Mouse (Mus musculus) heart, postnatal 36 days (tissue): Measurements from ENCODE around the gene Ddx52. TPM values are rescaled to one million over a fixed set of nuclear protein-coding genes. Genes with fewer than 3 reads are reported as not detected.

Experiments used
- DNase-seq, 2 experiments: peaks; one replicate each; pipeline ENCODE4 v3.0.0; 2021 to 2022
- intact Hi-C: fragments of 180-260 bp; cut with DNase I; formaldehyde crosslinking; loops from one replicate; pipeline ENCODE4 v1.15.1; 2025
- total RNA-seq, 2 experiments: library from RNA; stranded (reverse); gene quantifications; 2 replicates each; pipeline ENCODE4 v1.2.3; 2021

The Ddx52 gene
- 10 to 100 TPM; 10.9 to 12.6 TPM for total RNA-seq

- DNase-seq: peak; percentile 86 to 88
- intact Hi-C loops: loop anchor here (2.0 kb wide), 1 partner anchor 21 kb away; no protein-coding TSS in a partner anchor
Observed at GRCm38 (mm10) chr11:83941950-83942840, at the start of gene Ddx52. Gene Ddx52, plus strand, starts transcription at chr11:83942062.

- no peak for DNase-seq
- intact Hi-C loops: no loop called here
Observed at GRCm38 (mm10) chr11:83893325-83893724, 48.5 kb upstream of the Ddx52 start.

GRCm38 (mm10) chr11:83896430-83897410, 45.1 kb upstream of the Ddx52 start:
- no peak for DNase-seq
- intact Hi-C loops: no loop called here

DNA sequence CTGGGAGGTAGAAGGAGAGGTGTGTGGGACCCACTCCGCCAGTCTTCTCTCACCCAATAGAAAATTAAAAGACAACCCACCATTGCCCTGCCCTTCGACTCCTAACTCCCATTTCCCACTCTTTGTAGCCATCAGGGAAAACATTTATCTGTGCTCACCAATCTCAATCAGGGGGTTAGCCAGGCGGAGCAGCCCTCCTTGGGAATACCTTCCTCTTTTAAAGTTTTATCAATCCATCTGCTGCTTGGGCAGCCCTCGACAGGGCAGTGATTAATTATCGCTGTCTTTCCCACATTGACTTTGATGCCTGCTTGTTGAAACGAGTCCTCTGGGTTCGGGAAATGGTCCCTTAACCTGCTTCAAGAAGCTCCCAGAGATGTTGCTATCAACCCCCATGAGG, 44.3 kb upstream of the Ddx52 start:
- intact Hi-C loops: no loop called here
- DNase-seq: no peak

DNA sequence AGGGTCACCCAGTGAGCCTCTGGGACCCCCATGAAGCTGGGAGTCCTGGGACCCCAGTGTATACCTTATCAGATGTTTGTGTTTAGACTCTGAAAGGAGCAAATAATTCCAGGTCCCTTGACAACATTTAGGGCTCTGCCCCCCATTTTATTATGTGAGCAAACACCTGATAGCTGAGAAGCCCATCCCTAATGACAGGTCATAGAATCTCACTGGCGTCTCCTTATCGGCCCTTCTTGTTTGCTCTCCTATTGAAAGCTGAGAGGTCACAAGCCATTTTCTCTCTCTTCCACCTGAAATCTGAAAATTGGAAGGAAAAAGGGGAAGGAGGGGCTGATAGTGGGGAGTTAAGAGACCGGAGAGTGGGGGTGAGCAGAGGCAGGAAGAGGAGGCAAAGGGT, 39.0 kb upstream of the Ddx52 start:
- intact Hi-C loops: no loop called here
- DNase-seq: no peak

- no peak for DNase-seq
- intact Hi-C loops: no loop called here
Observed at GRCm38 (mm10) chr11:83905756-83906155, 36.1 kb upstream of the Ddx52 start.

- DNase-seq: no peak
- intact Hi-C loops: no loop called here
Observed at GRCm38 (mm10) chr11:83908376-83908775, 33.5 kb upstream of the Ddx52 start.

DNA sequence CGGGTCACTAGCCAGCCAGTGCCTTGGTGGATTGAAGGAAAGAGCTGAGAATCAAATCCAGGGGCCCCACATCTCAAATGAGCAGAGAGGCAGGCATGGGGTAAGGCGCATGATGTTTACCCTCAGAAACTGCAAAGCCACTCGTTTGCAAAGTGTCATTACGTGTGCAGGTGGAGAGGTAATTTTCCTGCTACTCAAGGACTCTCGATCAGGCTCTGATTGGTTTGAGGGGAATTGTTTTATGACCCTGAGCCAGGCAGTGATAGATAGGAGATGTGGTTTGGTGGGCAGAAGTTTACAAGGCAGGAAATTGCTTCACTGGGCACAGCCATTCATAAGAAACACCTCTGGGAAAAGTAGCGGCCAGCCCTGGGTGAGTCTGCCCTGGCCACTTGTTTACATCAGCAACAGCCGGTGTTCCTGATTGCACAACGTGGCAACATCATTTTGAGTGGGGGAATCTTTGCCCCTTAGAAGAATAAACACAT, 28.0 kb upstream of the Ddx52 start:
- DNase-seq: no peak
- intact Hi-C loops: no loop called here

DNA sequence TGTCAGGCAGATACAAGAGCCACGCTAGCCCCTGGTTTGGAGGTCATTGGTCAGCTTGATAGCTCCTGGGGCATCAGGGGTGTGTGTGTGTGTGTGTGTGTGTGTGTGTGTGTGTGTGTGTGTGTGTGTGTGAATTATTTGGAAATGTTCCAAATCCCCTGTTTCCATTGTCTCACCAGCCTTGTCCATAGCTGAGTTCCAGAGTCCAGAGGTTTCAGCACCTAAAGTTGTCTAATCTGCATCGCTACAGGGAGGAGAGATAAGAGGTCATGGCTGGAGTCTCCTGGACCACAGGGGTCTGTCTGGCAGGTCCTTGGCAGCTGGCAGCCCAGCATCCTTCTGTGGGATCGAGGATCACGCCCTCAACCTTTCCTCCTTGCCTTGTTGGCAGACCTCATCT, 27.4 kb upstream of the Ddx52 start:
- intact Hi-C loops: no loop called here
- no peak for DNase-seq

- DNase-seq: no peak
- intact Hi-C loops: no loop called here
Observed at GRCm38 (mm10) chr11:83922600-83922999, 19.3 kb upstream of the Ddx52 start.

GRCm38 (mm10) chr11:83927097-83927496, 14.8 kb upstream of the Ddx52 start:
- DNase-seq: peak in 1 of 2 experiments; percentile 6
- intact Hi-C loops: no loop called here

DNA sequence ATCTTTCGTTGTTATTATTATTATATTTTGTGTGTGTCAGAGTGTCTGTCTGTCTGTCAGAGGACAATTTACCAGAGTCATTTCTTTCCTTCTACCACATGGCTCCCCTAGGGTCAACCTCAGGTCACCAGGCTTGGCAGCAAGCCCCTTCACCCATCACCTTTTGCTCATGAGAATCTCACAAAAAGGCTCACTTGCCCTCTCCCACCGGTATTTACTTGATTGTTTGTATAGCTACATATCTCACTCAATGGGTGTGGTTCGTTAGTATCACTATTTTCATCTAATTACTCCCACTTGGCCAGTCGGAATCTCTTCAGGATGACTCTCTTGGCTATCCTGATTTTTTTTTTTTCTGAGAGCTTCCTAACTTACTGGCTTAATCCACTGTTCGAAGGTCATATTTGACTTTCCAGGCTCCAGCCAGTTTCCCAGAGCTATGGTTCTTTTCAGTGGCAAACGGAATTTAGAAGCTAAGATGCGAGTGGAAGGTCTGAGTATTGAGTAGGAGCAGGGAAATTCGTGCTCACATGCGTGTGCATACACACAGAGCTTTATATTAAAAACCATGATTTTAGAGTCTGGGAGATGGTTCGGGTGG, 9.3 kb upstream of the Ddx52 start:
- DNase-seq: no peak
- intact Hi-C loops: no loop called here

DNA sequence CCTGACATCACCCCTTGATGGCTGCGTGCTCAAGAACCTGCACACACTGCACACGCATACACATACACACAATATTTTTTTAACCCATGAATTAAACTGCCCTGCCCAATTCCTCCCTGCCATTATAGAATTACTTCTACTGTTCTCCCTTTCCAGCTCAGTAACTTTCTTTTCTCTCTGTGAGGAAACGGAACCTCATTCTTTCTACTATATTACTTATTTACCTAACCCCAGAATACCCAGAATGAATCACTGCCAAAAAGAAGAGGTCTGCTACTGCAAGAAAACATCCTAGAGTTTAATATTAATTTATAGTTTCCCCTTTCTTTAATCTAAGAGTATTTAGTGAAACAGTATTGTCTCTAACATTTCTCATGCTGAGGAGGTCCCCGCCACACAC, 8.5 kb upstream of the Ddx52 start:
- DNase-seq: no peak
- intact Hi-C loops: no loop called here

- peak; percentile 68 to 83 for DNase-seq
- intact Hi-C loops: loop anchor here (1.0 to 5.0 kb wide), 4 partner anchors 104 to 151 kb away; no protein-coding TSS in a partner anchor
Observed at GRCm38 (mm10) chr11:83935986-83936665, 5.7 kb upstream of the Ddx52 start.

- DNase-seq: no peak
- intact Hi-C loops: loop anchor here (5.0 kb wide), 2 partner anchors 106 to 136 kb away; no protein-coding TSS in a partner anchor
Observed at GRCm38 (mm10) chr11:83938556-83938955, 3.3 kb upstream of the Ddx52 start.

DNA sequence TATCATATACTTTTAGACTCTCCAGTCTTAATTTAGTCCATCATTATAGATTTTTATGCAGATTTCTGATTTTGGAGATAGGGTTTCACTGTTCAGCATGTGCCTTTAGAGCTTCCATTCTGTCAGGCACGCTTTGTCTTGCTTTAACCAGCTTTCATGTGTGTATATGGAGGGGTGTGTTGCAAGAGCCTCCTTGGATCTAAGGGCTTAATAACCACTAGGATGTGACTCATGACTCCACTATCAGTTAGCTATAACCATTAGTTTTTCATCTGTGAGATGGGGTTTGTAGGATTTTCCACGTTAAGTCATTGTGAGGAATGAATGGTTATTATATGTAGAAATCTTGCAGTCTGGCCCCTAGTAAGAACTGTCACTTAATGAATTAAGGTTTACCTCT, 15.0 kb downstream of the Ddx52 start:
- intact Hi-C loops: no loop called here

DNA sequence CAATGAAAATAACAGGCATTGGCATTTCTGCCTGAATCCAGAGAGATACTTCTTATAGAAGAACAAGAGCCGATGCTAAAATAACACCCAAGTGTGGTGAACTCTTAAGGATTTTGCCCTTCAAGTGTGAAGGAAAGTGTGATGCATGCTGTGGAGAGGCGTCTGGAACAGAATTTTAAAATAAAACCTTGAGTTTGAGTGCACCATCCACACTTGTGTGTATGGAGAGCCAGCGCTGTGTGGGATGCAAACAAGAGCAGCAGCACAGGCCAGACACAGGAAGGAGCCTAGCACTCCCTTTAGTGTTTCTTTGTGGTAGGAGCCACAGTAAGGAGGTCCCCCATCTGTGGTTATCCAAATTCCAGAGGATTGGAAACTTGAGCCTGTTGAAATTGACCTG, 20.1 kb downstream of the Ddx52 start:
- intact Hi-C loops: loop anchor here (2.0 kb wide), 1 partner anchor 19 kb away; the partner anchor contains the start of gene Ddx52
- no peak for DNase-seq

More for the DNA sequence above, 15.0 kb downstream of the Ddx52 start:
- no peak for DNase-seq

GRCm38 (mm10) chr11:83963991-83964921, 22.4 kb downstream of the Ddx52 start, which contains the start of gene Synrg:
Gene Synrg, plus strand, starts transcription at chr11:83964428.
- peak; percentile 89 to 93 for DNase-seq
- intact Hi-C loops: loop anchor here (2.0 kb wide), 1 partner anchor 21 kb away; the partner anchor contains the start of gene Ddx52
